Mouse (Mus musculus): ENCODE measurements around the gene Kctd3. TPM values are rescaled to one million over a fixed set of nuclear protein-coding genes. Genes with fewer than 3 reads are reported as not detected.
A peak's percentile ranks its signal among the peaks of the same experiment; 100 is the strongest.
"Not testable (repeated sequence)": the region's sequence is repeated elsewhere in the genome, so short reads cannot be mapped to it uniquely, and the experiment has no call there.

Gene Kctd3
- total RNA-seq (2015; ENCODE audit: low replicate concordance) = 2.3 and 3.8 TPM in 2 replicates
- 4.6 and 8.1 TPM in 2 replicates for total RNA-seq (2017; ENCODE audit: low replicate concordance)

DNA sequence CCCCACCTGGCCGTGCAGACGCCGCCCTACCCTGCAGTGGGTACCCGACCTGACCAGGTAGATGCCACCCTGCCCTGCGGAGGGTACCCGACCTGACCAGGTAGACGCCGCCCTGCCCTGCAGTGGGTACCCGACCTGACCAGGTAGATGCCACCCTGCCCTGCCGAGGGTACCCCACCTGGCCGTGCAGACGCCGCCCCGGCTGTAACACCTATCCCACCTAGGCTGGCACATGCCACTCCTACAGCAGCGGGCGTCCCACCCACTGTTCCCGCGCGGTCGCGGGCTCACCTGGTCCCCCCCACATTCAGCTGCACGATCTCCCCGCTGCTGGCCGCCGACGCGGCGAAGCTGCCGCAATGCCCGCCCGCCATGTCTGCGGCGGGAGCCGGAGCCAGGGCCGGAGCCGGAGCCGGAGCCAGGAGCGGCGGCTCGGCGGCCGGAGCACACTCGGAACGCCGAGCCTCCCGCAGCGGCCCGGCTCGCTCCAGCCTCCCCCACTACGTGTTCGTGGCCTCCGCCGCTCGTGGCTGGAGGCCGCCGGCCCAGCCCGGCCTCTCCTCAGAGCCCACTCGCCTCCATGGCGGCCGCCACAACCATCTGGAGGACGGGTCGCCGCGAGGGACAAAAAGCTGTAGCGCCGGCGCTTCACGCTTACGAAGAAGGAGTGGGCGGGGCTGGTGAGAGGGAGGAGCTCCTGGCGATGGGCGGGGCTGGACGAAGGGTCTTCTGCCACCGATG is at the start of gene Kctd3:
TSS of gene Kctd3 (minus strand) at position 603 of the 741 bp plus-strand sequence.
- ATAC-seq (replicated peaks; ENCODE audit: low FRiP score, poor library complexity, severe bottlenecking) = peak; percentile 89

GRCm38 (mm10) chr1:189057425-189057824 is 49.8 kb upstream of the Kctd3 start:
- no peak for ATAC-seq (replicated peaks; ENCODE audit: low FRiP score, poor library complexity, severe bottlenecking)

GRCm38 (mm10) chr1:189055933-189056332 is 48.3 kb upstream of the Kctd3 start:
- ATAC-seq (replicated peaks; ENCODE audit: low FRiP score, poor library complexity, severe bottlenecking) = no peak

DNA sequence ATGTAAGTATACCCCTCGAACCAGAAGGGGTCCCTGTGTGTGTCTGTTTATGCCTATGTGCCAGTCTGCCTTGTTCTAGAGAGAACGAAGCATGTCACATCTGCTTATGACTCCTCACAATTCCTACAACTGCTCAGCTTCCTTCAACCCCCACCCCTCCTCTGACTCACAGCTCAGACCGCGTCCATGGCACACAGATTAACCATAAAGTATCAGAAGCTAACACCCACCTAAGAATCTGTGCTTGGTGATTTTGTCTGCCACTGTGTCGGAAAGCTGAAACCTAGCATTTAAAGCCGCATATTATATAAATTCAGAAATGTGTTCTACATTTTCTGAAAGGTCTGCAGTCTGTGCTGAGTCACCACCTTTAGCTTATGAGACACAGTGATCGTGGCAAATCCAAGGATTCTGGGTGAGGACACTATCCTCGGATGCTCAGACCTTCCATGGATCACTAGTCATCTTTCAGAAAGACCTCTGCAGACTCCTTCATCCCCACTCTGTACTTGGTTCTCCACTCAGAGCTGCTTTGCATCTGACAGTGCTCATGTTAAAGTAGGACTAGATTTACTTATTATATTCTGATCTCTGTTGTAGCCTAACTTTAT is 47.4 kb upstream of the Kctd3 start:
- ATAC-seq (replicated peaks; ENCODE audit: low FRiP score, poor library complexity, severe bottlenecking) = no peak

DNA sequence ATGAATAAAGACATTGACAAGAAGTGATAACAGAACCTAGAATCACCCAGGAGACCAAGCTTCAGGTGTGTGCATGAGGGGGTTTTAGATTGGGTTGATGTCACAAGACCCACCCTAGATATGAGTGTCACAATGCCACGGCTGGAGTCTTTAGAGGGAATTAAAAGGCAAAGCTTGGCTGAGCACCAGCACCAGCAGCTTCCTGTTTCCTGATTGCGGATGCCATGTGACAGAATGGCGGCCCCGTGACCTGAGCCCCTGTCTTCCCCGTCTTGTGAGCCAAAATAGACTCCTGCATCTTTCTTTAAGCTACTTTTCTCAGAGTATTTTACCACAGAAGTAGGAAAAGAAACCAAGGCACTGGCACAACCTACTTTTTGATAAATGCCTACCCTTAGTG is 46.5 kb upstream of the Kctd3 start:
- no peak for ATAC-seq (replicated peaks; ENCODE audit: low FRiP score, poor library complexity, severe bottlenecking)

DNA sequence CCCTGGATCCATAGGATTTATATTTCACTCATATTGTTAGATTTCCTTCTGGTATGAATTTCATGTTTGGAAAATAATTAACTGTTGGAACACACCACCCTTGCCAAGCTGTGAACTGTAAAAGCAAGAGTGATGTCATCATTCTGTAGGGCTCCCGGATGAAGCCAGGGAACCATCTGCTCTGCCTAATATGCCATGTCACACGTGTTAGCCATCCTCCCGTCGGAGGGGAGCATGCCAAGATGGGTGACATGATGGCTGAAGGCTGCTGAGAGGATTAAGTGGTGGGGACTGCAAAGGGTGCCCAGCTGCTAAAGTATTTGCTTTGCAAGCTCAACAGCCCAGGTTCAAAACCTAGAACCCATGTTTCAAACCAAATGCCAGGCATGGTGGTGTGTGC is 44.5 kb upstream of the Kctd3 start:
- ATAC-seq (replicated peaks; ENCODE audit: low FRiP score, poor library complexity, severe bottlenecking) = no peak

DNA sequence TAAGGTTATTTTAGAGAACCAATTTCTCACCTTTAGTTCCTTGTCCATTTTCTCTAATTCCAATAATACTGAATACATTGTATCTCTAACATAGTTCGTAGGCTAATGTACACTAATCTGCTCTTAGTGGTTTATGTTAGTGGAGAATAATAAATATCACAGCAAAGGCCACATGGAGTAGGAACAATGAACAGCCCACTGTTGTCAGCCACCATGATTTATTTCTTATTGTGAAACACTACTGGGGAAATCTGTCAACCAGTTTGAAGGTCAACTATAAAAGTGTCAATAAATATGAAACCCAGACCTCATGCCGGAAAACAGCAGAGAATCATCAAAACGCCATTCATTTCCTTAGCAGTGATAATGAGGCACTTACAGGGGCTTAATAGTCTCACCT is 42.5 kb upstream of the Kctd3 start:
- no peak for ATAC-seq (replicated peaks; ENCODE audit: low FRiP score, poor library complexity, severe bottlenecking)

DNA sequence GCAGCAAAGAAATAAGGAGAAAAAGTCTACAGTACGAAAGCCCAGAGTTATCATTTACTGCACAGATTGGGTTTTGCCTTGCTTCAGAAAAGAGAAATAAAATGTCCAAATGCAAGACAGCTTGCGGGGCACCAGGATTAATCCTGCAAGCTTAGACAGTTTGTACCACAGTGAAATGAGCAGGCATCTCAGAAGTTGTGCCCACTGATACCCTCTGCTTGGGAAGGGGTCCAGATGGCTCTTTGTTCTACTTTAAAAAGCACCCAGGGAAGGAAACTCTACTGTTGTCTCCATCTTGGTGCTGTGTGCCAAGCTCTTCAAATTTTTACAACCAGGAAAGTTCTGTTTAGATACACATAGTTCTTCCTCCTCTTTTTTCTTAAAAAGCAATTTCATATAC is 40.7 kb upstream of the Kctd3 start:
- ATAC-seq (replicated peaks; ENCODE audit: low FRiP score, poor library complexity, severe bottlenecking) = no peak

- no peak for ATAC-seq (replicated peaks; ENCODE audit: low FRiP score, poor library complexity, severe bottlenecking)
Observed at GRCm38 (mm10) chr1:189047918-189048317, 40.3 kb upstream of the Kctd3 start.

GRCm38 (mm10) chr1:189046831-189047230 is 39.2 kb upstream of the Kctd3 start:
- no peak for ATAC-seq (replicated peaks; ENCODE audit: low FRiP score, poor library complexity, severe bottlenecking)

GRCm38 (mm10) chr1:189046301-189046700 is 38.7 kb upstream of the Kctd3 start:
- ATAC-seq (replicated peaks; ENCODE audit: low FRiP score, poor library complexity, severe bottlenecking) = no peak

- no peak for ATAC-seq (replicated peaks; ENCODE audit: low FRiP score, poor library complexity, severe bottlenecking)
Observed at GRCm38 (mm10) chr1:189041261-189041660, 33.6 kb upstream of the Kctd3 start.

GRCm38 (mm10) chr1:189039348-189039747 is 31.7 kb upstream of the Kctd3 start:
- ATAC-seq (replicated peaks; ENCODE audit: low FRiP score, poor library complexity, severe bottlenecking) = no peak

DNA sequence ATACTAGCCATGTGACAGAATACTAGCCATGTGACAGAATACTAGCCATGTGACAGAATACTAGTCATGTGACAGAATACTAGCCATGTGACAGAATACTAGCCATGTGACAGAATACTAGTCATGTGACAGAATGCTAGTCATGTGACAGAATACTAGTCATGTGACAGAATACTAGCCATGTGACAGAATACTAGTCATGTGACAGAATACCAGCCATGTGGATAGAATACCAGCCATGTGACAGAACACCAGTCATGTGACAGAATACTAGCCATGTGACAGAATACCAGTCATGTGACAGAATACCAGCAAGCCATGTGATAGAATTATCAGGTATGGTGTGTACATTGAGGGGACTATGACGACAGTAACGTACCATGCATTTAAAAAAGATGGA is 25.2 kb upstream of the Kctd3 start:
- ATAC-seq (replicated peaks; ENCODE audit: low FRiP score, poor library complexity, severe bottlenecking) = not testable (repeated sequence)

DNA sequence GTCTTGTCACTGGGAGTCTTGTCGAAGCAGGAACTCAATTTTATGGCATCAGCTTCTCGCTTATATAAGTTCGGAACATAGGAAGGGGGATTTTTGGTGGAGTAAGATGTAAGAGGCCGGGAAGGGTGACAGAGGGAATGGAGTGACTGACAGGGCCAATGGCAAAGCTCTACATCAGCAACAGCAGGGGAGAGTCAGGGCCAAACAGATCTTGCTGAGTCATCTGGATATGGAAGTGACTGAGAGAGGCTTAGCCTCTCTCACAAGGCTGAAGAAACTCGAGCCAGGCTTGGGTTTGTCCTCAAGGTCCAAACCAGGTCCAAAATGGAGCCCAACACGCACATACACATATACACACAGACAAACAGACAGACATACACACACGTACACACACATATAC is 23.3 kb upstream of the Kctd3 start:
- ATAC-seq (replicated peaks; ENCODE audit: low FRiP score, poor library complexity, severe bottlenecking) = no peak

- no peak for ATAC-seq (replicated peaks; ENCODE audit: low FRiP score, poor library complexity, severe bottlenecking)
Observed at GRCm38 (mm10) chr1:189028267-189028666, 20.6 kb upstream of the Kctd3 start.

GRCm38 (mm10) chr1:189026885-189027284 is 19.2 kb upstream of the Kctd3 start:
- no peak for ATAC-seq (replicated peaks; ENCODE audit: low FRiP score, poor library complexity, severe bottlenecking)

GRCm38 (mm10) chr1:189023701-189024080 is 16.1 kb upstream of the Kctd3 start:
- ATAC-seq (replicated peaks; ENCODE audit: low FRiP score, poor library complexity, severe bottlenecking) = no peak

DNA sequence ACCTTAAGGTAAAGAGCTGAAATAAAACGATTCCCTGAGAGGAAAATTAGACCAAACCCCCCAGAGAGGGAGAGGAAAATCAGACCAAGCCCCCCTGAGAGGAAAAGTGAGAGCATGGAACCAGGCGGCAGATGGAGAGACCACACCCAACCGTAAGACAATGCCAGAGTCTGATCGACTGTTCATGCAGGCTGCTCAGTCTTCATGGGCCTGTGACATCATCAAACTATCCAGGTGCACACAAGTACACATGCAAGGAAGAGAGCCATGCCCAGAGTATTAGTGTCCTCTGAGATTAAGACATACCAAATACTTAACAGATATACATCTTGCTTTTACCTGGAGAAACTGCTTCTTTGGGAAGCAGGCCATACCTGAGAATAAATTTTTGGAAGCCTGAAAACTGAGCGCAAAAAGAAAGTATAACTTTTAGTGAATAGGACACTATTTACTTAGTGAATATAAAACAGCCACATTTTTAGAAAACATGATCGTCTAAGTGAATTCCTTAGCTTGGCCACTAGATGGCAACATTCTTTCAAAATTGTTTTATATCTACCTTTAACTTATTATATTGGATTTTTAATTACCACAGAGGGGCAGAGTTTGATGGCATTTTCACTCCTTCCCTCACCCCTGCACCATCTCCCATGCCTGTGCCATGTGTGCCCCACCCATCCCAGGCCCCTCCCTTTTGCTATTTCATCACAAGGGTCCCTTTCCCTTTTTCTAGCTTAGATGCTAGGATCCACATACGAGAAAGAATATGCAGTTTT is 15.5 kb upstream of the Kctd3 start:
- ATAC-seq (replicated peaks; ENCODE audit: low FRiP score, poor library complexity, severe bottlenecking) = no peak; the same call in 1 of the 2 replicates

GRCm38 (mm10) chr1:189015372-189015771 is 7.7 kb upstream of the Kctd3 start:
- ATAC-seq (replicated peaks; ENCODE audit: low FRiP score, poor library complexity, severe bottlenecking) = no peak

DNA sequence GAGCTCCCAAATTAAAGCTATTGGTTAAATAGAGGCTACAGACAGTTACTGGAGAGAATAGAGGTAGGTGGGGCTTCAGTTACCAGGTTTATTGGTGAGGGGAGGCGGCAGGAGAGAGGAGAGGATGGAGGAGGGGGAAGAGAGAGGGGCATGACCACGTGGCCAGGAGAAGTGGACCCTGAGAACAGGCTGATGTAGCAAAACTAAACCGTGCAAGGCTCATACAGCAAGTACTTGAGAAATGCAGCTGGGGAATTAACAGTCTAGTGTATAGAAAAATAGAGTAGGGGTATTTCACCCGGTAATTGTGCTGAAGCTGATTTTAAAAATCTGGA is 5.9 kb upstream of the Kctd3 start:
- ATAC-seq (replicated peaks; ENCODE audit: low FRiP score, poor library complexity, severe bottlenecking) = no peak

Measured in erythroblast, adult 5-6 weeks (primary cell).